Mouse (Mus musculus): ENCODE measurements around the gene Atp5g3. TPM values are rescaled to one million over a fixed set of nuclear protein-coding genes. Genes with fewer than 3 reads are reported as not detected.
"Not testable (repeated sequence)": the region's sequence is repeated elsewhere in the genome, so short reads cannot be mapped to it uniquely, and the experiment has no call there.

The Atp5g3 gene
- 100 to 1,000 TPM; 483 to 509 (median 502) TPM for total RNA-seq (2022)

DNA sequence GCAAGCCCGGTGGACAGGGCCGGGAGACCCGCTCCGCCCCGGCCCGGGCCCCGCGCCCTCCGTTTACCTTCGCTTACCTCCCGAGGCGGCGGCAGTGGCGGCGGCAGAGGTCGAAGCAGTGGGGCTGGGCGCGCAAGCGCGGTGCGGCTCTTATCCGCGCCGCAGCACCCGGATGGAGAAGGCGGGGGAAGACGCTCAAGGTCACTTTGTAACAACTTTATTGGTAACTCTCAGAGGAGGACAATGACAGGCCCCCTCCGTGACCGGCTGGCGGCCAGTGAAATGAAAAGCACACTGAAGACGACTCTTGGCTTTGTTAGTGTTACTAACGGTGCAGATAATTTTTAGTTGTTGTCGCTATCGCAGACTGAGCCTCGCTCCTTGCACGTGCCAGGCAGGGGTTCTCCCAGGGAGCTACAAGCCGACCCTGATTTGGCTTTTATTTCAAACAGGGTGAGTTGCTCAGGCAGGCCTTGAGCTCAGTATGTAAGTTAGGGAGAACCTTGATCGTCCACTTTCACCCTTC lies at the start of gene Atp5g3:
Gene Atp5g3, minus strand, starts transcription at position 152 of the 526 bp plus-strand sequence.
- peak; percentile 87 to 91 for DNase-seq (ENCODE audit: low spot score in 2 of 2)

DNA sequence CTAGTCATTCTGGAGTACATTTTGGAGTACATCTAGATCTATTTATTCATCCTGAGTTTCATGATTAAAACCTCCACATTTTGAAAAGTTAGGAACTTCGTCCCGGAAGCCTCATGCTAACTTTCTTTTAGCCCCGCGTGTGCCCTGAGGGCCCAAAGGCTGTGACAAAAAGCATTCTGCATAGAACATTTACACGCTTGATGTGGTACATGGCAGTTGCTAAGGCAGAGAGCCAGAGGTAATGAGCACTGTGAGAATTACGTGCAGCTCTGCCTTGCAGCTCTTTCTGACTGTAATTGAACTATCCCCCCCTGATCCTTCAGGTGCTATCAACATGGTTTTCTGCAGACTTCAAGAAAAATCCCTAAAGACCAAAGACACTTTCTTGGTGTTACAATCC lies 47.2 kb upstream of the Atp5g3 start:
- DNase-seq (ENCODE audit: low spot score in 2 of 2) = no peak

DNA sequence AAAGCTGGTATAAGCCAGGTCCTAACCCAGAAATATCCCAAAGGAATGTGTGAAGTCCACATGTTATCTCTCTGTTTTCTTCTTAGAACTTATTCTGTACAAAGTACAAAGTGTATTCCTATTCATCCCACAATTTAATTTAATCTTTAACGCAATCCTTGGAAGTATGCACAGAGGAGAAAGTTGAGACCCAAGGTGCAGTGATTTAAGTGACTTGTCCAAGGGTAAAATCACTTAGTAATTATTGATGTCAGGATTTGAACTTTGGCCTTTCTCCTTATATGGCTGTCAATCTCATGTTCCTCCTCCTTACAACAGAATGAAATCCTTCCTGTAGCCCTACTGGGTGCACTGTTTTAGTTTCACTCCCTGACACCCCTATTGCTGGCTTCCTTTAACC lies 42.5 kb upstream of the Atp5g3 start:
- DNase-seq (ENCODE audit: low spot score in 2 of 2) = no peak

DNA sequence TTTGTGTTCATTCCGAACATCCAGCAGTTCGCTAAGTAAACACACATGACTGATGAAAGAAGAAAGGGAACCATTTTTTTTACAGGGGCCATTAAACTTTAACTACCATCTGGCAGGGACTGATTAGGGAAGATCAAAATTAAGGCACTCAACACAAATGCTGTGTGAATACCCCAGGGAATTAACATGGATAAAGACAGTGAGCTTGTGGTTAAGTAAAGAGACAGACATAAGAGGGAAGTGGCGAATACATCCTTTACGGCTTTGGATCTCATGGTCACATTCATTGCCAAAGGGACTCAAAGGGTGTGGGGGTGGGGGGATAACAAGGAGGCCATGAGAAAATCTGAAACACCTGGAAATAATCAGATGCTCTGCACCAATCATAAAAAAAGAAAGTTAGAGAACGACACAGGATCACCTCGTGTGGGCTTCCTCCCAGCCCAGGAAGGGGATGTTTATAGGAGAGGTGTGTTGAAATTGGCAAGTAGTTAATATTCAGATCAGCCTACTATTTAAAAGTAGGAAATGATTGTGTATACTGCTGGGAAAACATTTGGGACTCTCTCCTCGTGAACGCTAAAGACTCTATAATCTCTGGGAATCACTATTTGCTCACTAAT lies 41.6 kb upstream of the Atp5g3 start:
- no peak for DNase-seq (ENCODE audit: low spot score in 2 of 2)

DNA sequence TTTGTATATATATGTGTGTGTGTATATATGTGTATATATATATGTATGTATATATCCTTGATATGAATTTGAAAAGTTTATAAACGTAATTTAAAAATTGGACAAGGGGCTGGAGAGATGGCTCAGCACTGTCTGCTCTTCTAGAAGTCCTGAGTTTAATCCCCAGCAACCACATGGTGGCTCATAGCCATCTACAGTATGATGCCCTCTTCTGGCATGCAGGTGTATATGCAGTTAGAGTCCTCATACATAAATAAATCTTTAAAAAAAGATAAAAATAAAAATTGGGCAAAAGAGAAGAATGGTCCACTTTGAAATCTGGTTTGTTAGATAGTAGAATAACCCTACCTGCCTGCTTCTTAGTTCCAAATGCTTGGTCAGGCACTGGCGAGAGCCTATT lies 36.2 kb upstream of the Atp5g3 start:
- no peak for DNase-seq (ENCODE audit: low spot score in 2 of 2)

DNA sequence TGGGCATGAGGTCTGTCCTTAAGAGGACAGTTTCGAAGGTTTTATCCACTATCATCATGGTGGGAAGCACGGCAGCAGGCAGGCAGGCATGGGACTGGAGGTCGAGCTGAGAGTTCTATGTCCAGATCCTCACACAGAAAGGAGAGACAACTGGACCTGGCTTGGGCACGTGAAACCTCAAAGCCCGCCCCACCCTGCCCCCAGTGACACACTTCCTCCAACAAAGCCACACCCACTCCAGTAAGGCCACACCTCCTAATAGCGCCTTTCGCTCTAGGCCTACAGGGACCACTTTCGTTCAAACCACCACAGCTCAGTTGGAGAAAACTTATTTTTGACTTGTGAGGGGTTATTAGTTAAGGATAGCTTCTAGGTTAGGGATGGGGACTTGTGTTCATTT lies 32.6 kb upstream of the Atp5g3 start:
- DNase-seq (ENCODE audit: low spot score in 2 of 2) = no peak

DNA sequence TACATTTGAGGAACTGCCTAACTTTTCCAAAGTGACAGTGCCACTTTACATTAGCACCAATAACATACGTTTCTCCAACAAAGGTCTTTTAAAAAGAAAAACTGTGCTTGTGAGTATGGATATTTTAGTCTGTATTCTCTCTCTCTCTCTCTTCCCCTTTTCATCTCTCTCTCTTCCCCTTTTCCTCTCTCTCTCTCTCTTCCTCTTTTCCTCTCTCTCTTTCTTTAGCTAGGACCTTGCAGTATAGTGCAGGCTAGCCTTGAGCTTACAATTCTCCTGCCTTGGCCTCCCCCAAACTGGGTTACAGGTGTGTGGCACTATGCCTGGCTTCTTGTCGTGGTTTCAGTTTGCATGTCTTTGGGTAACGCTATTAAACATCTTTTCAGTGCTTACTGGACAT lies 31.7 kb upstream of the Atp5g3 start:
- no peak for DNase-seq (ENCODE audit: low spot score in 2 of 2)

DNA sequence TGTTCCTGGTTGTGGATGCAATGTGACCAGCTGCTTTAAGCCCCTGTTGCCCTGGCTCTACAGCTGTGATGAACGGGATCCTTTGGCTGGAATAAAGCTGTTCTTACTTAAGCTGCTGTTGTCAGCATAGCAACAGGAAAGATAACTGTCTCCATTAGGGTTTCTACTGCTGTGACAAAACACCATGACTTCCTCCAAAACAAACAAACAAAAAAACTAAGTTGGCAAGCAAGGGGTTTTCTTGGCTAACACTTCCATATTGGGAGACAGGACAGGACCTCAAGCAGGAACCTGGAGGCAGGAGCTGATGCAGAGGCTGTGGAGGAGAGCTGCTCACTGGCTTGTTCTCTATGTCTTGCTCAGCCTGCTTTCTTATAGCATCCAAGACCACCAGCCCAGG lies 30.2 kb upstream of the Atp5g3 start:
- no peak for DNase-seq (ENCODE audit: low spot score in 2 of 2)

DNA sequence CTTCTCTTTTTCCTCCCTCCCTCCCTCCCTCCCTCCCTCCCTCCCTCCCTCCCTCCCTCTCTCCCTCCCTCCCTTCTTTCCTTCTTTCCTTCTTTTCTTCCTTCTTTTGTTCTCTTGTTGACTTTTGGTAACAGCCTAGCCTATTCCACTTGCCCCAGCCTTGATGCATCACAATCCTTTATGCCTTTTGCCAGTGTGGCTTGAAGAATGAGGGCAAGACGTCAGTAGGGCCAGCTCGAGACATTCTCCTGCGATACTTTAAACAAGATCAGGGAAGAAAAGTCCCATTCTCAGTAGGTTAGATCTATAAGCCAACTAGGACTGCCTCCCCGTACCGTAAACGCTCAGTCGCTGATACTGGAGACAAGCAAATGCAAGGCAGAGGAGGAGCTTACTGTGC lies 29.3 kb upstream of the Atp5g3 start:
- DNase-seq (ENCODE audit: low spot score in 2 of 2) = no peak

DNA sequence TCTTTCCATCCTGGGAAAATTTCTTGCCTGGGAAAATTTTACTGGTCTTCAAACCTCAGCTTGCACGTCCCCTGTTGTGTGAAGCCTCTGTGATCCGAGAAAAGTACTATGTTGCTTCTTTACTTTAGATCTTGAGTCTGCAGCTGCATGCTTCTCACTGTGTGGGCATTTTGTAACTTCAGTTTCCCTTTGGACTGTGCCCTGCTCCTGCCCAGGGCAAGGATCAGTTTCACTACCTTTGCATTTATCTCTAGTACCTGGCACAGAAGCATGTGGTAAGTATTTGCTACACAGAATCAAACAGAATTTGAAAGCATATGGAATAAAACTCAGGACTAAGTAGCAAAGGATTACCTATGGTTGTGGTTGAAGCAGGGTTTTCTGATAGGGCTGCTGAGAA lies 27.8 kb upstream of the Atp5g3 start:
- DNase-seq (ENCODE audit: low spot score in 2 of 2) = no peak

DNA sequence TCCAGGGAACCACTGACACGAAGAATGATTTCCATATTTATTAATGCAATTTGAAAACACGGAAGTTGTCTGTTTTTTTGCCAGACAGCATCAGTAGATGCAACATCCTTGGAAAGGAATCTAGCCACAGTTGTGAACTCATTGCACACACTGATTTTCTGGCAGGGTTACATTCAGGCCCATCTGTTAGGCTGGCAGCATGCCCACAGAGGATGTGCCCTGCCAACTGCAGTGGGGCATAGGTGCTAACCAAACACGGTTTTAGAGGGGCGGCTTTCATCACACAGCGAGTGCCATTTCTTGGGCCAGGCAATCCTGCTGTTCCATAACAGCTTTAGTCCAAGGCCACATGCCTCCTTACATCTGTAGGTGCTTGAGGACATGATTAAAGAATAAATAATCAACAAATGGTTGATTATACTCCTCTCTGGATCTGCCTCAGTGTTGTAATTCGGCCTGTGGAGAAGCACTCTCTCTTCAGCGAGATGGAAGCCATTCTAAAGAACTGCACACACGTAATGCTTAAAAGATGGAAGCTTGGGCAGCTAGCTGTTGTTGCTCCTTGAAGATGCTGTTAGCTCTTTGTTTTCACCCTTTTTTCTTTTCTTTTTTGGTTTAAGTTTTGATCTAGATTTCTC lies 21.7 kb upstream of the Atp5g3 start:
- DNase-seq (ENCODE audit: low spot score in 2 of 2) = peak; percentile 41 to 65

DNA sequence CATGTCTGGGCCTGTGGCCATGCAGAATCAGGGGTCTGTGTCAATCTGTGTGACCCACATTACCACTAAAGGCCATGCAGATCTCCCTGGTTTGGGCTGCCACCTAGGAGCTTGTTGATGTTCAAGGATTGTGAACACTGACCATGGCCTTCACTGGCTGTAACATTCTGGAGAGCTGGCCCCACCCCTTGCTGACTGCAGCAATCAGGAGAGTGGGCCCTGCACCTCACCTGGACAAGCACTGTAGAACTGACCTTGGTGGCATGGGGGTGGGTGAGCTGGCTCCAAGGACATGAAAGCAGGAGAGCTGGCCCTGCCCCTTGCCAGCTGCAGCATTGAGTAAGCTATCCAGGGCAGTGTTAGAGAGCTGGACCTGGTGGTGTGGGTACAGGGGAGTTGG lies 16.6 kb upstream of the Atp5g3 start:
- DNase-seq (ENCODE audit: low spot score in 2 of 2) = no peak

DNA sequence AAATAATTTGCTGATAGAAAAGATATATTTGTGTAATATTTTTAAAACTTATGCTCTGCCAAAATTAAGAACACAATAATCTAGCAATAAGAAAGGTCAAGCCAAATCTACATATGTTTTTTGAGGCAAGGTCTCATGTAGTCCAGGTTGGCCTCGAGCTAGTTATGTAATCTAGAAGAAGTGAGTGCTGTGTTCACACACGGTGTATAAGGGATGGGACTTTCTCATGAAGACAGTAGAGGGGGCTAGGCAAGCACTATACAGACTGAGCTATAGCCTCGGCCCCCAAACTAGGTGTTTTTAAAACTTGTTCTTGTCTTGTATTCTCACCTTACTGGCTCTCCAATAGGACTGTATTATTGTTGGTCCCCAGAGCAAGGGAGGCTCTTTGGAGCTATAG lies 14.4 kb upstream of the Atp5g3 start:
- no peak for DNase-seq (ENCODE audit: low spot score in 2 of 2)

DNA sequence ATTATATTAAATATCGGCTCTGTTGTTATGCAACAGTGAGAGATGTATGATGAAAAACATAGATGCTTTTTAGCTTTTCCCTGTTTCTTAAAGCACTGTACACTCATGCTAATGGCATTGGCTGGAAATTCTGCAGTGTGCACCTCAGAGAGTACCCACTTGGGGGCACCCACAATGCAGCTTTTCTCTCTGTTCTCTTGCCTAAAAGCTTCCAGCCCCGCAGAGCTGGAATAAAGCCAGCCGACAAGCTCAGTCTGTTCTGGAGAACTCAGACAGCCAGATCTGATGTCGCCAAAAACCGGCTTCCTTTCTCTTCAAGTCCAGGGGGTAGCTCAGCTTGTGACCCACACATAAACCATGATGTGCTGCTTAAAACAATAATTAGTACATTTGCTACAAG lies 14.0 kb upstream of the Atp5g3 start:
- peak; percentile 79 to 85 for DNase-seq (ENCODE audit: low spot score in 2 of 2)

DNA sequence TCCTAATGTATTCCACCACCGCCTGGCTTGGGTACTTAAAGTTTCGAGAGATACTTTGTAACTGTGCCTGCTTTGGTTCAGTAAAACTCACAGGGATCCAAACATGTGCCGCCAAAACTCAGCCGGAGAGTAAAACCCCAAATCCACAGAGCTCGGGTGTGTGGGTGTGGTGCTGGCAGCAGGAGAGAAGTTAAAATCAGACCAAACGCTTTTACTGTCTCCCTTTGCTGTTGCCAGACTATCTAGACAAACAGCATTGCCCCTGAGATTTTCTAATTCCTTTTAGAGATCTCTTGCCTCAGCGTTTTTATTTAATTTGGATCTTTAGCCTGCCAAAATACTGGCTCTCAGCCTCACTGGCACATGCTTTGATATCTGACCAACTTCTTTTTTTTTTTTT lies 8.5 kb upstream of the Atp5g3 start:
- DNase-seq (ENCODE audit: low spot score in 2 of 2) = peak; percentile 30 to 57

DNA sequence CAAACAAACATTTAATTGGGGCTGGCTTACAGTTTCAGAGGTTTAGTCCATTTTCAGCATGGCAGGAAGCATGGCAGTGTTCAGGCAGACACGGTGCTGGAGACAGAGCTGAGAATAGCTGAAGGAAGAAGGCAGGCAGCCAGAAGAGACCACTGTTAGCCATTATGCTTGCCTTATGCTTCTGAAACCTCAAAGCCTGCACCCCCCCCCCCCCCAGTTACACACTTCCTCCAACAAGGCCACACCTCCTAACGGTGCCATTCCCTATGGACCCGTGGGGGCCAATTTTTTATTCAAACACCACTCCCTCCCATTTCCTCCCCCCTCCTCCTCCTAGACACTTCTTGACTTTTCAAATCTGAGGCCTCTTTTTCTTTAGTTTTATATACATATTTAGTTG lies 1.1 kb upstream of the Atp5g3 start:
- DNase-seq (ENCODE audit: low spot score in 2 of 2) = no peak

DNA sequence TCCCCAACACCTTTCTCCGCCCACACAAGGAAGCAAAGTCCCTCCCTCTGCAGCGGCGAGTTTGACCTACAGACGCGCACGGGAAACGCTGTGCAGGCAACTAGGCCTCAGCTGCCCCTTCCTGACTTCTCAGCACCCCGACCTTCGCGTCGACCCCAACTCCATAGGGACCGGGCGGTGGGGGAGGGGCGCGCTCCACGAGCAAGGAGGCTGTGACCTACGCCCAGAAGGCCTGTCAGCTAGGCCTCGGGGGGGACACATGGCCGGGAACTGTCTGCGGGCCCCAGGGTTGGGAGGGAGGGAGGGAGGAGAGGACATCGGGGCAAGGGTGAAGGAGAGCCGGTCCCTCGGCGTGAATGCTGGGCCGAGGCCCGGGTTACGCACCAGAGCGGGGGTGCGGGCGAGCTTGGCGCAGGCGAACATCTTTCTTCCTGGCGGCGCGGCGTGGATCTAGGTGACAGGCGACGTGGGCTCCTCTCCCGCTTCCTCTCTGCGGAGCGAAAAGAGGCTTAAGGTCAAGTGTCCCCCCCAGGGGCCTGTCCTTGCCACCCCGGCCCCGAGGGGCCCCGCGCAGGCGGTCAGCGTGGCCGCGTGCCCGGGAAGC lies 453 bp downstream of the Atp5g3 start:
- DNase-seq (ENCODE audit: low spot score in 2 of 2) = peak; percentile 18 to 39

DNA sequence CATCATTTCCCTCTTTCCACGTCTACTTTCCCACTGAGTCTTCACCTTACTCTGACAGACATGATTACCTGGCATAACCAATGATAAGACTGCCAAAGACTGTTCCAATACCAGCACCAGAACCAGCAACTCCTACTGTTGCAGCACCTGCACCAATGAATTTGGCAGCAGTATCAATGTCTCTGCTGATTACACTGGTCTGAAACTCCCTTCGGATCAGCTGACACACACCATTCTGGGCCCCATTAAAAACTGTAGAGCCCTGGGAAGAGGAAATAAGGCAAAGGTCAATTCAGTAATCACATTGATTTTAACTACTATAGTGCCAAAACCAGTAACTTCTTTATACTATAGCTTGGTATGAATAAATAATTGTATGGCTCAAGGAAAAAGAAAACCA lies 2.0 kb downstream of the Atp5g3 start:
- no peak for DNase-seq (ENCODE audit: low spot score in 2 of 2)

DNA sequence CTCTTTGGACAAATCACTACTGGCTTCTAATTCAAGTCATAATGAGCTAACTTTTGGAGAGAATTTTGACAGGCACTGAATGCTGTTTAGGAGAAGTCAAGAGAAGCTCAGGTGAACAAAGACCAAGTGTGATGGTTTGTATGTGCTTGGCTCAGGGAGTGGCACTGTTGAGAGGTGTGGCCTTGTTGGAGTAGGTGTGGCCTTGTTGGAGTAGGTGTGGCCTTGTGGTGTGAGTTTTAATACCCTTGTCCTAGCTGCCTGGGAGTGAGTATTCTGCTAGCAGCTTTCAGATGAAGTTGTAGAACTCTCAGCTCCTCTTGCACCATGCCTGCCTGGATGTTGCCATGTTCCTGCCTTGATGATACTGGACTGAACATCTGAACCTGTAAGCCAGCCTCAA lies 6.4 kb downstream of the Atp5g3 start:
- not testable (repeated sequence) for DNase-seq (ENCODE audit: low spot score in 2 of 2)

DNA sequence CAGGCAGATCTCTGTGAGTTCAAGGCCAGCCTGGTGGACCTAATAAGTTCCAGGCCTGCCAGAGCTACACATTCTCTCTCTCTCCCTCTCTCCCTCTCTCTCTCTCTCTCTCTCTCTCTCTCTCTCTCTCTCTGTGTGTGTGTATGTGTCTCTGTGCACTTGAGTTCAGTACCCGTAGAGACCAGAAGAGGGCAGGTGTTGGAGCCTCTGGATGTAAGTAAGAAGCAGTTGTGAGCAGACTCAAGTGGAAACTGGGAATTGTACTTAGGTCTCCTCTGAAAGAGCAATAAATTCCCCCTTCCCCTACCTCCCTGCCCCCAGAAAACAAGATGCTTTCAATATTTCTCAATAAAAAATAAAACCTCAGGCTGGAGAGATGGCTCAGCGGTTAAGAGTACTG lies 7.6 kb downstream of the Atp5g3 start:
- no peak for DNase-seq (ENCODE audit: low spot score in 2 of 2)

DNA sequence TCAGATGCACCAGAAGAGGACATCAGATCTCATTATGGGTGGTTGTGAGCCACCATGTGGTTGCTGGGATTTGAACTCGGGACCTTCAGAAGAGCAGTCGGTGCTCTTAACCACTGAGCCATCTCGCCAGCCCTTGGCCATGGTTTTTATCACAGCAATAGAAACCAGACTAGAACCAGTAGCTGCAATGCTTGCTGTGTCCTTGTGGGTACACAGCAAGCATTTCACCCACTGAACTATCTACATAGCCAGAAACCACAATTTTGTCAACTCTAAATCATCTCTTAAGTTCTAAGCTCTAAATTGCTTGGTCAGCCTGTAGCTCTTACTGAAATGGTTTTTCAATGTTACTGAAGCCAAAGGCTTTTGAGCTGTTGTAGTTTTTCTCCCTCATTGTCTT lies 8.8 kb downstream of the Atp5g3 start:
- not testable (repeated sequence) for DNase-seq (ENCODE audit: low spot score in 2 of 2)

DNA sequence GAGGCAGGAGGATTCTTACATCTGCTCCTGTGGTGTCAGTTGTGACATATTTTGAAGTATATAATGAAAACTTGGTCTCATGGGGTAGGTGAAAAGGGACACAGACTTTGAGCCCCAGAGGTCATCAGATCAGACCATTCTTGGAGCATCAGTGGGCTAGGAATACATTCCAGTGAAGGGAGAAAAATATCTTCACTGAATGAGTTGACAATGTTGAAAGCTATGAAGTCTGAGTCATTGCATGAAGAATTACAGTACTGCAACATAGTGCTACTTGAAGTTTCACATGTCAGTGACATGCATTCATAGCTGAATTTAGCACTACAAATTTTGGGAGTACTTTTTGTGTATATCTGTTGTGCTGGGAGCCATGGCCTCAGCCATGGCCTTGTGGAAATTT lies 10.0 kb downstream of the Atp5g3 start:
- no peak for DNase-seq (ENCODE audit: low spot score in 2 of 2)

DNA sequence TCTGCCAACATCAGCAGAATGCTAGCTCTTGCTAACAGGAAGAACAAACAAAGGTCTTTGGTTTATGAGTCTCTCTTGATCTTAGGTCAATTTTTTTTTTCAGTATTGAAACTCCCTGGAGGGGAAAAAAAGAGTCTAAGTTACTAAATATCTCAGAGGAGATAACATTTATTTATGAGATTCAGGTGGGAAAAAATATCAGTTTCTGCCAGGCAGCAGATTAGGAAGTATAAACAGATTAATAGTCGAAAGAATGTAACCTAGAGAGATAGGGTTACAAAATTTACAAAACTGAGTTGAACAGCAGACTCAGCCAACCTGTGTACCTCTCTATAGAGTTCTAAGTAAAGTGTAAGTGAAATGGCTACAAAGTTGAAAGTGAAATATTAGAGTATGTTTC lies 10.8 kb downstream of the Atp5g3 start:
- DNase-seq (ENCODE audit: low spot score in 2 of 2) = no peak

Data from layer of hippocampus, adult 8-10 months (tissue).